Mouse (Mus musculus) E14TG2a.4 (cell line): ENCODE measurements around the gene Hcn3.

ENCODE experiments used
- CTCF ChIP-seq: conservative IDR thresholded peaks from 2 replicates; pipeline ENCODE4 v1.5.1; 2014; ENCODE audit warnings: low read length
- NANOG ChIP-seq: IDR thresholded peaks from 2 replicates; pipeline ENCODE4 v1.6.1; 2014; ENCODE audit warnings: borderline replicate concordance, low read length, mixed read lengths

- TF ChIP-seq CTCF (no peak), NANOG (no peak)
These were observed 27.2 kb upstream of the Hcn3 start for GRCm38 (mm10) chr3:89187197-89187596.
